Mouse (Mus musculus) cerebellum, postnatal 25 days (tissue): ENCODE data around the gene Pou3f1.

Experiments used
- DNase-seq, 2 experiments: peaks; one replicate each; pipeline ENCODE4 v3.0.0; 2021; ENCODE audit warnings: mixed read lengths in 2 of 2

Pou3f1 gene

GRCm38 (mm10) chr4:124658412-124658851 lies 1.8 kb downstream of the Pou3f1 start:
- peak in 1 of 2 experiments; percentile 14 for DNase-seq

DNA sequence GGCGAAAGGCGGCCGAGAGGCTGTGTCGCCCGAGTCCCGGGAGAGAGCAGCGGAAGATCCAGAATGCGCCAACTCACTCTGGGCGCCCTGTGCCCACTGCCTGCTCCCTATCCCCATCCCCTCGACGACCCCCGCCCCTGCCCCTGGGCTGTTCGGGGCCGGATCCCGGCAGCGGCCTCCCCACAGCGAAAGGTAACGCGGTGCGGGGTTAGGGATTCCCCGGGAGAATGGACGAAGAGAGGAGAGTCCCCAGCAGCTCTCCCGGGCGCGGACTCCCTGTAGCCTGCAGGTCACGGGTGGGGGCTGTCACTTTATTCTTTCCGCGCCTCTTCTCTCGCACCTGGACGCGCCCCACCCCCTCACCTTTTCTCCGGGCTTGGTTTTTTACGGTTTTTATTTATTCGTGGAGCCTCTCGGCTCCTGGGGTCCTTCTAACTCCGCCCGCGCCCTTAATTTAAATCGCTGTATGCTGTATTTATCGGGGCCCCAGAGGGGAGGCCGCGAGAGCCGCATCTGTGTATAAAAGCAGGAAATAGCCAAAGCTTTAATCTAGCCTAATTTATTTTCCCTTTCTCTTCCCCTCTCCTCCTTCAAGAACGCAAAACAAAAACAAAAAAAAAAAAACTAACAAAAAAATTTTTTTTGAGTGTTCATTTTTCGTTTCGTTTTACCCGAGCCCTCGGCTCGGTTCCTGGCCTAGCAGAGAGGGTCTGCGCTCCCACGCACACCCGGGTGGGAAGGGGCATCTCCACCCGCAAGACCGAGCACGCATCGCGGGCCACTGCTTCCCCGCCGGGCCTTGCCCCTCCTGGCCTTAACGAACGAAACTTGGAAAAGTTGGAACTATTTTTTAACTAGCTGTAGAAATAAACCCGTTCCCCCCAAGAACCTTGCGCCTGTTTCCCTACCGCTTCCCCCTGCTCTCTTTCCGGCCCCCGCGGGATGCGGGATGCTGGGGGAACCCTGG lies 2.9 kb downstream of the Pou3f1 start:
- DNase-seq, result peak in 1 of 2 experiments; percentile 14

DNA sequence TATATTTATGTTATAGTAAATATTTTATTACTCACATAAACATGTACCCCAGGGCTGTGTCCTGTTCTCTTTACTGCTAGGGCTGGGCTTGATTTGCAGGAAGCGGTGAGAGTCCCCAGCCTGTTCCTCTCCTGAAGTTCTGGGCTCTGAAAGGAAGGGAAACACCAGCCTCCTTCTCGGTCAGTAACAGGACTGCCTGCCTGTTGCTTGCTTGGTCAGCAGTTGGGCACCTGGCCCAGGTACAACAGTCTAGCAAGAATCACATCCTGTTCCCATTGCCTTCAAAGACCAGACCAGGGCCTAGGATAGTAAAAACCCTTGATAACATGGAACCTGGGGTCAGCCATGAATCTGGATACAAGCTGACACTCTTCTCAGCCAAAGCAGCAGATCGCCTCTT lies 4.0 kb downstream of the Pou3f1 start:
- DNase-seq, result no peak

- no peak for DNase-seq
Observed at GRCm38 (mm10) chr4:124663034-124663433, 6.4 kb downstream of the Pou3f1 start.

DNA sequence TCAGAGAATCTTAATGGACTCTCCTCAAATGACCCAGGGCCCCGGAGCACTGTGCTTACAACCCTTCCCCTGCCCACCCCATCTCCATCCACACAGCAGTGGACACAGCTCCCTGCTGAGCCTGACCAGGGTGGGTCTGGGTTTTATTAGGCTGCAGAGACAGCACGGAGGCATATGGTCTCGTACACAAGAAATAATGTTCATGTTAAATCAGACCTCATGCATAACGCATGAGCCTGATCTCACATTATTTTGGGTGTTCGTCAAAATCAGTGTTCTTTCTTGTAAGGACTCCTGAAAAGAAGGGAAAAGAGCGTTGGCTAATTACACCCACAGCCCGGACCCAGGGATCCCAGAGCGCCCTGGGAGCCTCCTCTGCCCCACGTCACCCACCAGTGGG lies 7.6 kb downstream of the Pou3f1 start:
- no peak for DNase-seq

GRCm38 (mm10) chr4:124664604-124665003 lies 8.0 kb downstream of the Pou3f1 start:
- no peak for DNase-seq

DNA sequence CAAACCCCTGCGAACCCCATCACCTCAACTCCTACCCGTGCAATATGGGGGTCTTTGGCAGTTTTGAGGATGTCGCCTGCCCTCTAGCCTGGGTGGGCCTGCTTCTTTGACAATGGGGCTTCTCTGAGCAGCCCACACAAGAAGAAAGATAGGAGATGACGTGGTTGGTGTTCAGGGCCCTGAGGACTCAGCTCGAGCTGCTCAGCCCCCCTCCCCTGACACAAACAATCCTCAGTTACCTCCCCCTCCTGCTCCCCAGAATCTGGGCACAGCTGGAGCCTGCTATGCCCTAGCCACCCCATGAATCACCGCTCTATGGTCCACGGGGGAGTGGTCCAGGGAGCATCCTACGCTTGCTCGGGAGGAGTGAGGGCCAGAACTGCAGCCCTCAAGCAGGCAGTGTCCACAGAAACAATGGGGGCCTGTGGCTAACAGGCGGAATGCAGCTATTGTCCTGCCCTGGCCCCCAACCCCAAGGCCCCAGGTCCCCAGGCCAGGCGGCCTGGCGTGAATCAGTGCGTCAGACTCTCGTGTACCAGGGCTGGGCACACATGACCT lies 10.9 kb downstream of the Pou3f1 start:
- no peak for DNase-seq

DNA sequence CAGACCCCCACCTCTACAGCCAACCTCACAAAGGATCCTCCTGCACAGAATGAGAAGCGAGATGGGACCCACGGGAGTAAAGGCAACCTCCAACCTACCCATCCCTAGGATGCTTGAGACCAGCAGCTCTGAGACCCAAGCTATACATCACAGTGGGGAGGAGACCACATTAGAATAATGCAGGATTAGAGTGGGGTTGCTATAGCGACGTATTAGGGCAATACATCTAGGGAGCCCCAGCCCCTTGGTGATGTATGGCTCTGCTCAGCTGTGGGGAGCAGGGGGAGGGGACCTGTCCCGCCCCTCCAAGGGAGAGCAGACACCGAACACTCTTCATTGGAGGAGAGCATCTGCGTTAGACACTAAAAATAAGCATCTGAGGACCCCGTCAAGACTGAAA lies 11.5 kb downstream of the Pou3f1 start:
- no peak for DNase-seq

DNA sequence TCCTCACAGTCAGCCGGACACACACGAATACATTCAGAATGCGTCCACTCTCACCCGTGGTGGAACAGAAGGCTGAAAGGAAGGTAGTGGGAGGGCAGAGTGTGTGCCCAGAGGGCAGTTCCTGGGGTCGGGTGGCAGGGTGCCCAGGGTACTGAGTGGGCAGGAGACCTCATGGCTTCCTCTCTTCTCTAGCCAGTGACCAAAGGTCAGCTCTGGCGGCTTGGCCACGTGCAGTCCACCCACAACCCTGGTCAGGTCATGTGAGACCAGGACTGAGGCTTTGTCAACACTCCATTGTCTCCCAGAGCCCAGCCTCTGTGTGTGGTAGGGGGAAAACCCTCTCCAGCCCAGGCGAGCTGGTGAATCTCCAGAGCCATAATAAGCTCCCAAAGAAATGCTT lies 13.6 kb downstream of the Pou3f1 start:
- peak in 1 of 2 experiments; percentile 14 for DNase-seq

- DNase-seq, result no peak
Observed at GRCm38 (mm10) chr4:124671583-124671982, 15.0 kb downstream of the Pou3f1 start.

DNA sequence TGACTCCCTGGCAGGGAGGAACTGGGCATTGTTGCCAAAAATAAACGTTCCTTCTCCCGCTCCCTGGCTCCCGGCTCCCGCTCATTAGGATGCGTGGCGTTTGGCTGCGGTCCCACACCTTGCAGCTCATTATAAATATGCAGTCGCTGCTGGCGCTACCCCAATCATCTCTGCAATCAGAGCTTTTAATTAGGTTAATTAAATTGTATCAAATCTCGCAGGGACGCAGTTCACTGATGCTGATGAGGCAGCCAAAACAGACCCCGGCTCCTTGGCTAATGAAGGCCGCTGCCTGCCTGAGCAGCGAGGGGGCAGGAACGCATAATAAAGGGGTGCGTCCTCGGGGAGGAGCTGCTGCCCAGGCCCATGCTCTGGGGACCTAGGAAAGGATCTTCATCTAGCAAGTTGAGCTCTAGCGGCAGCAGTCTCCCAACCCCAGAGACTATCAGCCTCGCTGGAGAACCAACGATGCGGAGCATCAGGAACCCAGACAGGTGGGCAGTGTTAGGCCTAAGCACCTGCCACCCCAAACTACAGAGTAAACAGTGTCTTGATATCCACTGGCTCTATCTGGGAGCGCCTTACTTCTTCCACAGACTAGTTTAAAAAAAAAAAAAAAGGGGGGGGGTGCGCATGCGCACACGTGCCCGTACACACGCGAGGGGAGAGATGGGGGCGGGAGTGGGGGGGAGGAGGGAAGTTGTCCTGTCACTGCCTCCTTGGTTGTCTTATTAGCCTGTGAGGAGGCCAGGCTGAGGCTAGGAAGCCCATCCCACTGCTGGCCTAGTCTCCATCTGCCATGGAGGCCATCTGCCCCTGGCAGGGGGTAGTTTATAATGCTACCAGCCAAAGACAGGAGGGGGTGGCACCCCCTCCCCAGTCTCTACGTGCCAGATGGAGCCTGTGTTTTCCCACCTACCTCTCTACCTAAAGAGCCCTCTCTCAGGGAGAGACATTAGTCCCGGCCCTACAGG lies 16.0 kb downstream of the Pou3f1 start:
- peak; percentile 66 to 79 for DNase-seq

DNA sequence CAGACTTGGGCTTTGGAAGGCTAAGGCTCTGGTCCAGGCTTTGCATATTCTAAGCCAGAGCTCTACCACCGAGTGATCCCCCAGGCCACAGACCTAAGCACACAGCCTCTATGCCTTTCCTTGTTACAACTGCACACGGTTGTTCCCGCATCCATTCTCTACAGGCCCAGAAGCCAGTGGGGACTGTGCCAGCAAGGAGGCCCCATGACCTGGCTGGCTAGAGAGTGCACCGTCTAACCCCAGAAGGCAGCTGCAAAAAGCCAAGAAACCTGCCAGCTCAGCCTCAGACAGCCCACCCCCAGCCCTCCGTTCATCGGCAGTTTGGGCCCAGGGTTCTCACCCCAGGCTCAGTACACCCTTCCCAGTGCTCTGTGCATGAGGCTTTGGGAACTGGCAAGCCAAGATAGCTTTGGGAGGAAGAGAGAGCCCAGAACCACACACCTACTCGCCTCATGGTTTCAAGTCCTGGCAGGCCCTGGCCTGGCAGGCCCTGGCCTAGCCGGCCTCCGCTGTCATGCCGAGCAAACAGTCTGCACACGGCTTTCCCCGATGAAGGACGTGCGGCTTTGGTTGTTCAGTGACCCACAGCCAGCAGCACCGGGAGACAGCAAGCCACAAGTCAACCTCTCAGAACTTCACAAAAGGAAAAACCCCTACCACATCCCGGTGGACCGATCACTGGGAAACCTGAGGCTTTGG lies 17.9 kb downstream of the Pou3f1 start:
- peak; percentile 27 to 36 for DNase-seq

GRCm38 (mm10) chr4:124675037-124675436 lies 18.4 kb downstream of the Pou3f1 start:
- peak; percentile 75 to 87 for DNase-seq

- no peak for DNase-seq
Observed at GRCm38 (mm10) chr4:124675958-124676357, 19.4 kb downstream of the Pou3f1 start.

GRCm38 (mm10) chr4:124682270-124682669 lies 25.7 kb downstream of the Pou3f1 start:
- DNase-seq, result no peak

- DNase-seq, result peak; percentile 48 to 73
Observed at GRCm38 (mm10) chr4:124683474-124683873, 26.9 kb downstream of the Pou3f1 start.

DNA sequence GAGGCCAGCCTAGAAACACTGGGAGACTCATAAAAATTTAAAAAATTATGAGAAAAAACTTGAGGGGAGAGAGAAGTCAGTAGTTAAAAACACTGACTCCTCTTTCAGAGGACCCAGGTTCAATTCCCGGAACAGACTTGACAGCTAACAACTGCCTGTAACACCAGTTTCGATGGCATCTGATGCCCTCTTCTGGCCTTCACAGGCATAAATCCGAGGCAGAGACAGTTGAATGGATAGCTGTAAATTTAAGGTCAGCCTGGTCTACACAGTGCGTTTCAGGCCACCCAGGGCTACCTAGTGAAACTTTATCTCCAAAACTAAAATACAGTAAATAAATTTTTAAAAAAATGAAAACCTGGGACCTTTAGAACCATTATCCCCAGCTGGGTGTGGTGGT lies 28.4 kb downstream of the Pou3f1 start:
- no peak for DNase-seq

GRCm38 (mm10) chr4:124685453-124685852 lies 28.8 kb downstream of the Pou3f1 start:
- no peak for DNase-seq

DNA sequence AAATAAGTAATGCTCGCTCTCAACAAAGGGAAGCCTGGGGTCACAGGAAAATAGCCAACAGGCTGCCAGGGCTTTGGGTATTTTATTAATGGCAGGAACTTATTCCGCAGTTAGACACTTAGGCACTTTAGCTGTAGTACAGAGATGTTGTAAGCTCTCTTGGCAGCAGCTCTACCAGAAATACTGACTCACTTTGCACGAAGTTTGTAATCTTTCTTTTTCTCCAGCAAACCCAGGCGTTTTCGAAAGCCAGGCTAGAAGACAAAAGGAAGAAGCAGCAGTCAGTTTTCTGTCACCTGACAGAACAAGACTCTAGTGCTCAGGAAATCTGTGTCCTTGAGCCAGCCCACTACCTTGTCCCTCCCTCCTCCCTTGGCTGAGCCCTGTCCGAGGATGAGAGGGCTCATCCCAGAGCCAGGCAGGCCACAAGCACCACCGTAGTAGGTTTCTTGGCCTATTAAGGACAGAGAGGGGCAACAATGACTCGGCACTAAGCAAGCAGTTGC lies 29.3 kb downstream of the Pou3f1 start:
- DNase-seq, result no peak

DNA sequence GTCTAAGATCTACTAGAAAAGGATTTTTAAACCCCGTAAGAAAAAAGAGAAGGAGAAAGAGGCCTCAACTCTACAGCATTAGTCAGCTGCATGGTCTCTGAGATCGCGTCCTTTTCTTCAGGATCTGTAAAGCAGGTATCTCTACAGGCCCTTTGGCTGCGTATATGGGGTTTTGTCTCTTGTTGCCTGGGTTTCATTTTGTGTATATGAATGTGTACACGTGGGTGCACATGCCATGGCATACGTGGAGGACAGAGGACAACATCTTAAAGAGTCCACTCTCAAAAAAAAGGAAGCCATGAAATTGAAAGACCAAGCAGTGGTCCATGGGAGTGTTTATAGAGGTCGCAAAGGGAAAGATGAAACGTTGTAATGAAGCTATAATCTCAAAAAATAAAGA lies 34.8 kb downstream of the Pou3f1 start:
- DNase-seq, result no peak

- DNase-seq, result no peak
Observed at GRCm38 (mm10) chr4:124692416-124692861, 35.8 kb downstream of the Pou3f1 start.
